Mouse (Mus musculus) lung, adult 2 months (tissue): ENCODE measurements around the gene Pptc7.

ENCODE experiments used
- CTCF ChIP-seq: fragments of 200-500 bp; IDR thresholded peaks from 2 replicates; pipeline ENCODE4 v1.5.1; 2011; ENCODE audit warnings: mild to moderate bottlenecking, low read length, control low read depth; ENCODE audit not compliant: insufficient read depth
- POLR2A ChIP-seq: fragments of 200-500 bp; IDR thresholded peaks from 2 replicates; pipeline ENCODE4 v1.6.1; 2011; ENCODE audit warnings: low read depth, mild to moderate bottlenecking, control low read depth, low read length, borderline replicate concordance; ENCODE audit errors: extremely low read depth

- TF ChIP-seq CTCF = no peak
- no peak for TF ChIP-seq POLR2A
Measured at GRCm38 (mm10) chr5:122330269-122330668, 46.1 kb downstream of the Pptc7 start.
